Mouse (Mus musculus): ENCODE data around the gene Hist1h2ab.

DNA sequence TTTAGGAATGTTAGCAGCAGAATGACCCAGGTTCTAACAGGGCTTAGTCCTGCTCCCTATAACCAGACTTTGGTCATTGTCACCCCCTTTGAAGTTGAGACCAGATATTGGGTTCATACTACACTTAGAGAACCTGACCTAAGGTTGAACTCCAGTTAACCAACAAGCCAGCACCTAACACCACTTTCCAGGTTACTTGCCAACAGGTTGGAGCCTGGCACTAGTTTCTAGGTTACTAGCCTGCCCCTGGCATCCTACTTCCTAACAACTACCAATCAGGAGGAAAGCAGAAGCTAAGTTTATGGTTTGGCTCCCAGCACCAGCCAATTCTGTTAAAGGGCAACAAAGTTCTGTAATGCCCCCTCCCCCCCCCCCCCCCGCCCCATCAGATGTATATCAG is 25.7 kb upstream of the Hist1h2ab start:
- TF ChIP-seq EP300 (optimal IDR thresholded peaks at IDR 0.05) (no peak), CTCF (IDR thresholded peaks at IDR 0.05; ENCODE audit: low read depth) (no peak)

Data from stomach, postnatal 0 days (tissue).